Mouse (Mus musculus) gonadal fat pad, adult 2 months (tissue): ENCODE measurements around the gene Anxa2. TPM values are rescaled to one million over a fixed set of nuclear protein-coding genes. Genes with fewer than 3 reads are reported as not detected.
A peak's percentile ranks its signal among the peaks of the same experiment; 100 is the strongest.

Source experiments
- DNase-seq: peaks from one replicate; pipeline ENCODE4 v3.0.0-alpha.2; 2012; ENCODE audit warnings: low read depth
- polyA plus RNA-seq: library from polyadenylated mRNA; depleted of rRNA; stranded (reverse); fragments of >200 nt; gene quantifications from 2 replicates; pipeline ENCODE4 v1.2.3, GENCODE M21; 2012

The Anxa2 gene
- polyA plus RNA-seq, 1 experiment: 1,391 TPM

DNA sequence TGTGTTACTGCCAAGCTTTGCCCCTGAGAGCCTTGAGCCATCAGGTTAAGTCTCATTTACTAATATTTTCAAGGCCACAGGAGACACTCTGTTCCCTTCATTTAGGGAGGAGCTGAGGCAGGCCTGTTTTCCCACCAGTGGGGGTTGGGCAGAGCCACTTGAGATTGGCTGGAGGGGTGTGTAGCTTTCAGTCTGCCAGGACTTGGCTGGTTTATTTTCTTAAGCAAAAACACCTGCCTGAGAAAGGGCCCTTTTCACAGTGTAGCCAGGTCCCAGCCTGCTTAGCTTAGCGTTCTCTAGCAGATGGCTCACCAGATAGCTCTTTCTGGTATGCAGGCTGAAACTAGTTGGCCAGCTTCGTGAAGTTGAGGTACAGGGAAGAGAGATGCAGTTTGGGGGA, 5.6 kb downstream of the Anxa2 start:
- peak; percentile 88 for DNase-seq

- no peak for DNase-seq
Measured at GRCm38 (mm10) chr9:69459876-69460275, 6.5 kb downstream of the Anxa2 start.

DNA sequence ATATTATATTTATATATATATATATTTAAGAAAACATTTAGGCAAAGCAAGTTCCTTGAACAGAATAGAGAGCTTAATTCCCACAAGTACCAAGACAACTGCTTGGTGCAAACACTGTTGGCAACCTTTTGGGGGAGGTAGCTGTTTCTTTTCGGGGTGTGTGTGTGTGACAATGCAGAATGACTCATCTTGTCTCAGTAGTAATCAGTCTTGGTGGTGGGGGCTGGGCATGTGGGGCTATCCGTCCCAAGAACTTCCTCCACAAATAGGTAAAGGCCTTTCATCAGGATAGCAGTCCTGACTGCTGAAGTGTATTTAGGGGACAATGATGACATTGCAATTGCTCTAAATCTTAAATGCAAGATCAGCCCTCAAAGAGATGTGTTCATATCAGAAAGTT, 9.6 kb downstream of the Anxa2 start:
- DNase-seq: no peak

DNA sequence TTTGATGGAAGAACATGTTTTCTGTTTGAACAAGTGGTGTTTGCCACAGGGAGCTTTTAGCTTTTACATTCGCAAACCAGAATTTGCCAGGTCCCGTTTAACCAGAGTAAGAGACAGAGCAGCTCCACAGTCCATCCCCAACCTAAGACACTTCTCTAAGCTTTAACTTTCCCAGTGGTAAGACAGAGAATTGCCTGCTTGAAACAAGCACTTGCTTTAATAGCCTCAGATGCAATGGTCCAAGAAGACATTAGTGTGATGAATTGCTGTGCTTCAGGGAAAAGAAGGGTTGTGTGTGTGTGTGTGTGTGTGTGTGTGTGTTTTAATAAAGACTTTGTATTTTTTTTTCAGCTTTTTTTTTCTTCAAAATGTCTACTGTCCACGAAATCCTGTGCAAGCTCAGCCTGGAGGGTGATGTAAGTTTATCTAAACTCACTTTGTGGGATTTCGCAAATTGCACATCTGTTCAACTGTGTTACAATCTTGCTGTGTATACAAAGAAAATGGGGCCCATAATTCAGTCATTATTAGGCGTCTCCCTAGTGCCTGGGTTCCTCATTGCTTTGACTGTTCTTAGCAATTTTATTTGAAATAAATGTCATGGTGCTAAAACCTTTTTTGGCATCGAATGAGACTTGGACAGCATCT, 10.8 kb downstream of the Anxa2 start:
- DNase-seq: no peak

DNA sequence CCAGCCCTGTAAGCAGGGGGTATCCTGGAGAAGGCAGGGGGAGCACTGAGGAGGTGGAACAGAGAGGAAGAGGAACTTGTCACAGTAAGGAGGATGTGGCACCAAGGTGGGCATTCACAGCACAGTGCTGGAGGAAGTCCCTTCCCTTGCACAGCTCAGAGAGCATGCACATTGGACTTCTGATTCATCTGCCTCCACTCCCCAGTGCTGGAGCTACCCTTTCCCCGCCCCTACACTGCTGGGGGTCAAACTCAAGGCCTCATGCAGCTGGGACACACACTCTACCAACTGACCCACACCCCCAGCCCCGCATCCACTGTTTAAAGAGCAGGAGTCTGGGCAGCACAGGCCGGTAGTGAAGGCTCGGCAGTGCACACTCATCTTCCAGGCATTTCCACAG, 12.7 kb downstream of the Anxa2 start:
- DNase-seq: no peak

- DNase-seq: no peak
Measured at GRCm38 (mm10) chr9:69467310-69467939, 14.0 kb downstream of the Anxa2 start.

DNA sequence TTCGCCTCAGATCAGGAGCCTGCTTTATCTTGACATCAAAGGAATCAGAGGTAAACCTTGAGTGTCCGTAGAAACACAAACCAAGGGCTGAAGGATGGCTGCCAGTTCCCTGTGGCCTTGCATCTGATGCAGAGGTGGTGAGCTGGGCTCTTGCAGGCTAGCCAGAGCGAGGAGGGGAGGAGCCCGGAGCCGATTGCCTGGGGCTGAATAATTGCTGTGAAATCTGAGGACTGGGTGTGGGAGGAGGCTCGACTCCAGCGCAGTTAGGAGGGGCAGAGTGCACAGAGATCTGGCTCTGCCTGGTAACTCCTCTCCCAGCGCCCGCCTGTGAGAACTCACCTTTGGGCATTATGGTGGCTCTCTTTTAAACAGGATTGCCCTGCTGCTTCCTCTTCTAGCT, 15.6 kb downstream of the Anxa2 start:
- no peak for DNase-seq

DNA sequence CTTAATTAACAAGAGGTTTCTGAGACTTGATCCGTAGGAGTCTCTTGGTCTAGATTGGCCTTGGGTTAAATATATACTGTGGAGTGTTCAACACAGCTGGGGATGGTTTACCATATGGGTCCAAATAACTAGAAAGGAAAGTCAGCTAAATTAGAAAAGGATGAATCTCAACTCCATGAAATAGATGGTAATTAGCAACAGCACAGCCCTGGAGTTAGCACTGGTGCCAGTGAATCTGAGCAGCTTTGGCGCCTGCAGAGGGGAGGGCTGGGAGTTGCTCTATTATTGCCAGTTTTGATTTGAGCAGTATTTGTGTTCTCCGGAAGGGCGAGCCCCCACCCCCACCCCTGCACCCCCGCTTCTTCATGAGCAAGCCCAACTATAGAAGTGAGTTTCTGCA, 16.9 kb downstream of the Anxa2 start:
- DNase-seq: no peak

GRCm38 (mm10) chr9:69470921-69471320, 17.5 kb downstream of the Anxa2 start:
- no peak for DNase-seq

DNA sequence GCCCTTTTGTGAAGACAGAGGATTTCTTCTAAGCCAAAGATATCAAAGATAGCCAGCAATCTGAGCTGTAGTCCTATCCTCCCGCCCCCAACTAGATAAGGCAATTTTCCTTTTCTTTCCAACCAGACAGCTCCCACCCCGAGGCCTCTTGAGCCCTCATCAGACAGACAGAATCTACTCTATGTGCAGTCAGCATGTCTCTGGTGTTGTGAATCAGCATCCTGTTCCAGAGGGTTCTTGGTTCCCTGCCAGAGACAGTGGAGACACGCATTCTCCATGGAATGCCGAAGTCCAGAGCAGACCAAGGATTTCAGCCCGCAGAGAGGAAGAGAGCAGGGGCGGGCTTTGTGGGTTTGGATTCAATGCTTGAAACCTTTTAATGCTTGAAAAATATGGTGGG, 19.3 kb downstream of the Anxa2 start:
- DNase-seq: no peak

DNA sequence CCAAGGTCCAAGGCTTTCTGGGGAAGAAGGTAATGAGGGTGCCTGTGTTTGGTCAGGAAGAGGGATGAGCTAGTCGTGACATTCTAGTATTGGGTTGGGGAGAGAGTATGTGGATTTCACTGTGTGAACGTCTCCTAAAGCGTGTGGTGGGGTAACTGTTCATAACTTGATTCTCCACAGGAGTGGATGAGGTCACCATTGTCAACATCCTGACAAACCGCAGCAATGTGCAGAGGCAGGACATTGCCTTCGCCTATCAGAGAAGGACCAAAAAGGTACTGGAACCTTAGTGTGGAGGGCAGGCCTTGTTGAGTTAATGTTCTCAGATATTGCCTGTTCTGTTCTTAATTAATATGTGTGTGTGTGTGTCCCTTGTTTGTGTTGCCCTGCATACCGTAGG, 22.5 kb downstream of the Anxa2 start:
- no peak for DNase-seq

DNA sequence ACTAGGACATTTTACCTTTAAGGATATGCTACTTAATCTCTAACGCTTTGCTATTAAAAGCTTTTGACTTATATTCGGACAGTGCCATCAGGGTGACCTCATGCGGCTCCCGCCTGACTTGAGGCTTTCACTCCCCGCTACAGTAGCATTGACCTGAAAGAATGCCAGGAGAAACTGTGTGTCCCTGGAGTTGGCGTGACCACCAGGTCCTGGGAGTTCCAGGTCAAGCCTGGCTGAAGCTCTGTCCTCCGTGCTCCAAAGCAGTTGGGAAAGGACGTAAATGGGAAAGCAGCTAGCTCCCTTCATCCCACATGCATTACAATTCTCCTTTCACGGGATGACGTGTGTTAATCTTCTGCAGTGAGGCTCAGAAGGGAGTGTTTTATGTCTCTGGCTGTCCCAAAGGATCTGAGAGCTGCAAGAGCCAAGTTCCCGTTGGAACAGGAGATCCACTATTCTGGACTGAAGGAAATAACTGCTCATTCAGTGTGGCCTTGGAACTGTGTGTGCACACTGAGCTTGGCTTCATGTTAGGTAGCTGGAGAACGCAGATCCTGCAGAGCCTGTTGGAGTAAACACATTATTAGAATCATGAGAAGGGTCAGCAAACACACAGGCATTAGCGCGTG, 23.9 kb downstream of the Anxa2 start:
- DNase-seq: no peak

GRCm38 (mm10) chr9:69477824-69478222, 24.4 kb downstream of the Anxa2 start:
- DNase-seq: no peak

GRCm38 (mm10) chr9:69480344-69480743, 26.9 kb downstream of the Anxa2 start:
- DNase-seq: no peak

- DNase-seq: no peak
Measured at GRCm38 (mm10) chr9:69483811-69484210, 30.4 kb downstream of the Anxa2 start.

GRCm38 (mm10) chr9:69486140-69486539, 32.7 kb downstream of the Anxa2 start:
- DNase-seq: no peak

DNA sequence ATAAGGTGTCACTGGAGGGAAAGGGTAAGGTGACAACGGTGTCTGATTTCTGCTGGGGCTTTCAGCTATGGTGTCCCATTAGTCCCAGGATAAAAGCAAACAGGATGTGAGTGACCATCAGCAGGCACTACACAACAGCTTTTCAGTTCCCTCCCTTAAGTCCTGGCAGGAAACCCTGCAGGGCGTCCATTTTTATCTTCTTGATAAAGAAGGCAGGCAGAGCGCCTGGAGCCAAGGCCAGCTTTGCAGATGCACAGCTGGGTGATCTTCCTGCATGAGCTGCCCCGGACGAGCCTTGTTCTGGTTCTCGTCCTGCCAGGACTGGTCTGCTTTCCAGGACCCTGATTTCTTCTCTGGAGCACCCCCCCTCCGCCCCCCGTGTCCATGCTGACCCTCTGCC, 35.1 kb downstream of the Anxa2 start:
- no peak for DNase-seq

GRCm38 (mm10) chr9:69488972-69489371, 35.6 kb downstream of the Anxa2 start:
- DNase-seq: no peak

DNA sequence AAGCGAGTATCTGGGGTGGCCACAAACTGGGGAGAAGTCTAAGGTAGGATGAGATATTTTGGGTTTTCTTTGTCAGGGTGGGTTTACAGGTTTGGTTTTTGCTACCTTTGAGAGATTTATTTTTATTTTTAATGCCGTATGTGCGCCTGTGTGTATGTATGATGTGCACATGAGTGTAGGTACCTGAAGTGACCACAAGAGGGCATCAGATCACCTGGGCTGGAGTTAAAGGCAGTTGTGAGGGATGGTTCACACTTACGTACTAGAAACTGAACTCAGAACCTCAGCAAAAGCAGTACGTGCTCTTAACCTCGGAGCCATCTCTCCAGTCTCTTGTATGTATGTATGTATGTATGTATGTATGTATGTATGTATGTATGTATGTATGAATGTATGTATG, 39.4 kb downstream of the Anxa2 start:
- no peak for DNase-seq

- no peak for DNase-seq
Measured at GRCm38 (mm10) chr9:69502504-69502903, 49.1 kb downstream of the Anxa2 start.

GRCm38 (mm10) chr9:69505611-69506010, 52.2 kb downstream of the Anxa2 start:
- DNase-seq: no peak

DNA sequence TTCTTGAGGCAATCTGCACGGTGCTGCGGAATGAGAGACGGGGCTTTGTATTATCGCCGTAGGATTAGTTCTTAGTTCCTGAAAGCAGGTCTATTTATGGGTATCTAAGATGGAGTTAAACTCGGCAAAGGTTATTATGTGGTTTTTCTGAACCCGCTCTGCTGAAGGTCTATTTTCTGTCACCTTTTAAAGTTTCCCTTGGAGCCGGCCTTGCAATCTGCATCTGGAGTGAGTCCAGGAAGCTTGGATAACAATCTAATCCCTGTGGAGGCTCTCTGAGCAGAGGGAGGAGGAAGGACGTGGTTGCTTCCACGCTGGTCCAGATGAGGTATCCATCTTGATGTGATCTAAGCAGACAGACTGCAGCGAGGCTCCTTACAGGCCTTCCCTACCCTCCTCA, 53.8 kb downstream of the Anxa2 start:
- no peak for DNase-seq

GRCm38 (mm10) chr9:69508016-69508415, 54.6 kb downstream of the Anxa2 start:
- no peak for DNase-seq
